Mouse (Mus musculus): ENCODE measurements at regions not wholly inside any gene's neighbourhood (a gene's known extent, or its start where the extent isn't known, plus 50 kb on each side); places are given as distances from the start of the nearest gene placed in this dataset.
A peak's percentile ranks its signal among the peaks of the same experiment; 100 is the strongest.

DNA sequence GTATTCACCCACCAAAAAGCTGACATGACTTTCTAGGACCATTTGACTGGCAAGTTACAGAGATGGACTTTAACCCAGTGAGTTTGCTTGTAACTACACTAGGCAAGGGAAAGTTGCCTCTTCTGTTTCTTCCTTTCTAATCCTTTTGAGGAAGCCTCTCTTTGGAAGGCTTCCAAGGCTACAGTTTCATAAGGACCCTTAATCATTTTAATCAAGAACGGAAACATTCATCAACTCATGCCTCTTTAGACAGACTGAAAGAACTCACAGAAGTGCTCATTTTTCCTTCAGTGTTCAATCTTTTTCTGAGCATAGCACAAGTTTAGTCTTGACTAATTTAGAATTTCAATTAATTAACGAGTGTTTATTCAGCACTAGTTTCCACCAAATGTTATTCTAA is 84.2 kb downstream of the Ddx1 start:
- no peak for TF ChIP-seq GATA4 (IDR thresholded peaks at IDR 0.05; ENCODE audit: insufficient replicate concordance, low read length)

- TF ChIP-seq GATA4 (IDR thresholded peaks at IDR 0.05; ENCODE audit: insufficient replicate concordance, low read length): no peak
These were observed 88.0 kb downstream of the Ddx1 start for GRCm38 (mm10) chr12:13161051-13161450.

GRCm38 (mm10) chr12:13159346-13160055 is 89.5 kb downstream of the Ddx1 start:
- TF ChIP-seq GATA4 (IDR thresholded peaks at IDR 0.05; ENCODE audit: insufficient replicate concordance, low read length): no peak

DNA sequence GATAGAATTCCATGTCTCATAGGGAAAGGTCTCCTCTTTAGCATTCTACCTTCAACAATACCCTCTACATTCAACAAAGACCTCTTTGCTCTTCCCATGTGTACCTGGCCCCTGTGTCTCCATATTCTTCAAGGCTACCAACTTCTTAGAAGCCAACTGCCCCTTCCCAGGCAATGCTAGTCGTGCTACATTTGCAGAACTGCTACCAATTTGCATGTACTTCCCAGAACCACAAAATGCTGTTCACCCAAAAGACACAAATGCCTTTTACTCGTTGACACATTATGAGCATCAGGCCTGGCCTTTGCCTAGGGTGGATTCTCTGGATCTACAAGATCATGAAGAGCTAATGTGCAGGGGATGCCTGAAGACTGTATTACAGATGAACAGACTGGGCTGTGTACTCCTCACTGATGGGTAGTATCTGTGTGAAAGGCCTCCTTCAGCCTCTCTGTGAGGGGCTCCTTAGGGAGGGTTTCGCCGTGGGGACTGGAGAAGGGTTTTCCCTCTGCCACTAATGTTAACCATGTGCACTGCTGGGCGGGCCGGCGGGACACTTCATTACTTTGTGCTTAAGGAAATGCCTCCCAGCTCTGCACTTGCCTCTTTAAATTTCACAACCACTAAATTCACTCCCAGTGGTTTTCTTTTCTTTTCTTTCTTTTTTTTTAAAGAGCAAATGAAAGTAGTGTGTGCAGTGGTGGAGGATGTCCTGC is 91.2 kb downstream of the Ddx1 start:
- TF ChIP-seq GATA4 (IDR thresholded peaks at IDR 0.05; ENCODE audit: insufficient replicate concordance, low read length): no peak

- no peak for TF ChIP-seq GATA4 (IDR thresholded peaks at IDR 0.05; ENCODE audit: insufficient replicate concordance, low read length)
These were observed 91.9 kb downstream of the Ddx1 start for GRCm38 (mm10) chr12:13157089-13157488.

DNA sequence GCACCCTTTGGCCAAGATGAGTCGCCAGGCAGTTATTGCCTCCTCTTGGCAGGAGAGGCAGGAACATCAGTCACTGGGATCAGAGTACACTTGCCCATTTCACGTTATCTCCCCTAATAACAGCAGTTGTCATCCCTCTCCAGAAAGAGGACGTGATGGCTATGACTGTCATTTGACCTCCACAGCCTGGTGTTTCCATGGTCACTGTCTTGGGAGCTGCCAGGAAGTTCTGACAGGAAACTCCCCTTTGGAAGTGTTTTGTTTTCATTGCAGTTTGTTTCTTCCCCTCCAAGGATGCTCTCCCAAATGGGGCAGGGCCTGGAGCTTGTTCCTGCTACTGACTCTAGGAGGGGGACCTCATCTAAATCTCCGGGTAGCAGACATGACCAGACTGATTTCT is 98.3 kb downstream of the Ddx1 start:
- no peak for TF ChIP-seq GATA4 (IDR thresholded peaks at IDR 0.05; ENCODE audit: insufficient replicate concordance, low read length)

GRCm38 (mm10) chr12:13147251-13147650 is 101.8 kb downstream of the Ddx1 start:
- no peak for TF ChIP-seq GATA4 (IDR thresholded peaks at IDR 0.05; ENCODE audit: insufficient replicate concordance, low read length)

DNA sequence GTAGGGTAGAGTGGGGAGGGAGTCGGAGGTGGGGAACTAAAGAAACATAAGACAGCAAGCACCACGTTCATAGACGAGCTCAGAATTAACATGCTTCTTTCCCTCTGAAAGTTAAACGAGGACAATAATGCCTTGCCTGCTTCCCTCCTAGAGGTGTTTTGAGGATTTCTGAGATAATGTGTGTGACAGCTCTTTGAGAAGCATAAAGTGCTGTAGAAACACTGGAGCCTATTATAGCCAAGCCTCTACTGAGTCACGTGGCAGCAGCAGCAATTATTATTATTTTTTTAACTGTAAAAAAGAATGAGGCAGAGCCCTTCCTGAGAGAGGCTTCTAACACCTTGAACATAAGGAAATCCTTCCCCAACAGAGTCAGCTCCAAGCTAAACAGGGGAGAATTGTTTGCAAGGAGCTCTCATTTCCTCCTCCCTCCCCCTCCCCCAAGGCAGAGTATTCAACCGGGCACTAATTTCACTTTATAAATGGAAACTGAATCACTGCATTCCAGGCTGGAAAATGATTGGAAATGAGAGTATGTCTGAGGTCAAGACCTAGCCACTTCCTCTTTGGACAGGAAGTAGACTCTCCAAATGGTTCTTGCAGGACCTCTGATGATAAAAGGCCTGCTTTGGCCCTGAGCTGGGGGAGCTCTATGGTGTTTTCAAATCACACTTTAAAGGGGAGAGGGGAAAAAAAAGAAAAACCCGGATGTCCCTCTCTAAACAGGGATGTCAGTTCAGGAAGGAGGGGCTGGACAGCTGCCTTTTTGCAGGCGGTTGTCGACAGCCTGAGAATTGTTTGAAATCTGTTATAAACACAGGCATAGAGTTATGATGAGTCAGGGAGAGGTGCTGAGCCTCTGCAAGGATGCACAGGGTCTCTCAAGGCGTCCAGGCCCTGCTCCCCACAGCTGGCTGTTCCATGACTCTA is 103.6 kb downstream of the Ddx1 start:
- TF ChIP-seq GATA4 (IDR thresholded peaks at IDR 0.05; ENCODE audit: insufficient replicate concordance, low read length): peak; percentile 84; the same call in 1 of the 2 replicates

DNA sequence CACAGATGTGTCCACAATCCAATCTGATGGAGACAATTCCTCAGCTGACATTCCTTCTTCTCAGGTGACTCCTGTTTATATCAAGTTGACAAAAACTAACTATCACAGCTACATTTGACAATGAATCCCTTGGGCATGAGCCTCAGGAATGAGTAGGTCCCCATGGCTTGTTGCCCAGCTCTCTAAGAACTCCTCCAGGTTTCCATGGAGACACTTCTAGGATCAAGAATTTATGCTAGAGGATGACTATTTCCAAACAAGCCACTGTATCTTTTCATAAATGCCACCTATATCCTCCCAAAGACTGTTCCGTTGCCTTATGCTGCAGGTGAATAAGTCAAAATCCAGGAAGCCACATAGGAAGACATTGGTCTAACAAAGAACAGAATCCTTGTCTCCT is 104.3 kb downstream of the Ddx1 start:
- no peak for TF ChIP-seq GATA4 (IDR thresholded peaks at IDR 0.05; ENCODE audit: insufficient replicate concordance, low read length)

- no peak for TF ChIP-seq GATA4 (IDR thresholded peaks at IDR 0.05; ENCODE audit: insufficient replicate concordance, low read length)
These were observed 108.4 kb downstream of the Ddx1 start for GRCm38 (mm10) chr12:13140636-13141035.

DNA sequence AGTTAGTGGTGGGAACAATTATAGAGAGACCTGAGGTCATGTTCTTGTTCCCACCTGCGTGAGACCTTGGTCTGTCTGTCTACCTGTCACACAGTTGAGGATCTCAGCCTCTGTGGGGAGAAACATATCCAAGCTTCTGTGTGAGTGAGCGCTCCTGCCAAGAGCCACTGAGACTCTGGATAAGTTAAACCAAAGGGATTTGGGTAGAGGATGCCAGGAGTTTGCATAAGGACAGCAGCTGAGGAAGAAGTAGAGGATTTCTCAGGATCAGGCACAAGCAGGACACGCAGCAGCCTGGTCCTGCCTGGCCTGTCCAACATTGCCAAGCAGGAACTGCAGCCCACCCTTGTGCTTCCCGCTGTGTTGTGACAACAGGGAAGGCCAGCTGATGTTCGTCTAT is 109.8 kb downstream of the Ddx1 start:
- TF ChIP-seq GATA4 (IDR thresholded peaks at IDR 0.05; ENCODE audit: insufficient replicate concordance, low read length): no peak

- no peak for TF ChIP-seq GATA4 (IDR thresholded peaks at IDR 0.05; ENCODE audit: insufficient replicate concordance, low read length)
These were observed 114.8 kb downstream of the Ddx1 start for GRCm38 (mm10) chr12:13134168-13134567.

DNA sequence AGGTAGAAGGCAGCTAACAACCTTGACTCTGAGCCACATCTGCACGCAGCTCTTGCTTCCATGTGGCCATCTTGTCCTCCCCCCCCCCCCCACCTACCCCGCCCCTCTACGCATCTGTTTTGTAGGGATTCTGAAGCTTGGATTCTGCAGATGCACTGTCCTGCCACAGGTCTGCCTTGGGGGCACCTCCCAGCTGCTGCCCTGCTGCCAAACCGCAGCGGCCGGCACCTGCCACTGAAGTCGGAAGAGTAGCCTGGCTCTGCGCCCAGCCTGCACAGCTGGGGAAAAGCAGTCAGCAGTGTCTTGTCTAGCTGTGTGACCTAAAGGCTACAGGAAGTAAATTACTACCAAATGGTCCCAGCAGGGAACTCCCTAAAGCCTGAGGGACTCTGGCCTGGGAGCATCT is 119.3 kb downstream of the Ddx1 start:
- no peak for TF ChIP-seq GATA4 (IDR thresholded peaks at IDR 0.05; ENCODE audit: insufficient replicate concordance, low read length)

- TF ChIP-seq GATA4 (IDR thresholded peaks at IDR 0.05; ENCODE audit: insufficient replicate concordance, low read length): no peak
These were observed 121.6 kb downstream of the Ddx1 start for GRCm38 (mm10) chr12:13127407-13127806.

- no peak for TF ChIP-seq GATA4 (IDR thresholded peaks at IDR 0.05; ENCODE audit: insufficient replicate concordance, low read length)
These were observed 124.0 kb downstream of the Ddx1 start for GRCm38 (mm10) chr12:13125054-13125453.

- TF ChIP-seq GATA4 (IDR thresholded peaks at IDR 0.05; ENCODE audit: insufficient replicate concordance, low read length): no peak
These were observed 126.7 kb downstream of the Ddx1 start for GRCm38 (mm10) chr12:13122282-13122681.

Data from liver, adult (tissue).